Mouse (Mus musculus) E14TG2a.4 (cell line): Measurements from ENCODE around the gene Rorb.

Experiments used
- CTCF ChIP-seq: conservative IDR thresholded peaks from 2 replicates; pipeline ENCODE4 v1.5.1; 2014; ENCODE audit warnings: low read length
- NANOG ChIP-seq: IDR thresholded peaks from 2 replicates; pipeline ENCODE4 v1.6.1; 2014; ENCODE audit warnings: borderline replicate concordance, low read length, mixed read lengths
- POU5F1 ChIP-seq: IDR thresholded peaks from 2 replicates; pipeline ENCODE4 v1.6.1; 2014; ENCODE audit warnings: low read length, borderline replicate concordance

- TF ChIP-seq CTCF (no peak), NANOG (no peak), POU5F1 (no peak)
Measured at GRCm38 (mm10) chr19:19089427-19089826, 21.6 kb downstream of the Rorb start.
